Mouse (Mus musculus) CH12.LX (cell line): ENCODE measurements around the gene Osbp. TPM values are rescaled to one million over a fixed set of nuclear protein-coding genes. Genes with fewer than 3 reads are reported as not detected.

Experiments
- DNase-seq: peaks from one replicate; pipeline ENCODE4 v3.0.0-alpha.2; 2013; ENCODE audit errors: extremely low read depth
- H3K27ac ChIP-seq: 2 replicates; pipeline ENCODE4 v1.5.1; 2012; ENCODE audit warnings: low read depth, mild to moderate bottlenecking, control low read depth, moderate library complexity; ENCODE audit not compliant: insufficient read depth
- H3K27me3 ChIP-seq: replicated peaks from 2 replicates; pipeline ENCODE3; 2012; ENCODE audit warnings: inconsistent platforms
- H3K36me3 ChIP-seq, 2 experiments: replicated peaks in 1 of 2; 2 replicates each; pipeline versions ENCODE3 to v1.6.1; 2012; ENCODE audit warnings: inconsistent platforms in 1 of 2, low read length in 1 of 2, mild to moderate bottlenecking in 1 of 2, mixed read lengths in 1 of 2, moderate library complexity in 1 of 2; ENCODE audit not compliant: control insufficient read depth in 1 of 2, insufficient read depth in 1 of 2
- H3K4me1 ChIP-seq, 2 experiments: 2 replicates each; pipeline ENCODE4 v1.6.1; 2012; ENCODE audit warnings: inconsistent platforms in 1 of 2, moderate library complexity in 1 of 2; ENCODE audit not compliant: insufficient read depth in 2 of 2, control insufficient read depth in 1 of 2
- H3K4me2 ChIP-seq: 2 replicates; pipeline ENCODE4 v1.6.1; 2012; ENCODE audit warnings: low read depth, mild to moderate bottlenecking, control low read depth; ENCODE audit not compliant: poor library complexity, insufficient read depth, severe bottlenecking
- H3K4me3 ChIP-seq, 3 experiments: fragments of 150-350 bp in 1 of 3; sonication (generic) in 1 of 3; replicated peaks in 1 of 3; 2 replicates each; pipeline versions ENCODE3 to v1.5.1; 2011 to 2012; ENCODE audit warnings: low read depth in 2 of 3, low read length in 2 of 3, mild to moderate bottlenecking in 2 of 3, moderate library complexity in 2 of 3, control low read depth in 1 of 3, improper control_type of control experiment in 1 of 3, inconsistent platforms in 1 of 3, mixed read lengths in 1 of 3; ENCODE audit not compliant: poor library complexity in 1 of 3
- H3K79me2 ChIP-seq: replicated peaks from 2 replicates; pipeline ENCODE4 v1.6.1; 2012; ENCODE audit warnings: mild to moderate bottlenecking, moderate library complexity; ENCODE audit not compliant: control insufficient read depth, poor library complexity, insufficient read depth, severe bottlenecking; ENCODE audit errors: extremely low read depth
- H3K9ac ChIP-seq: 2 replicates; pipeline ENCODE4 v1.6.1; 2012; ENCODE audit warnings: low read depth, mild to moderate bottlenecking, control low read depth, moderate library complexity; ENCODE audit not compliant: insufficient read depth
- H3K9me3 ChIP-seq: replicated peaks from 2 replicates; pipeline ENCODE3; 2012; ENCODE audit warnings: low read length, inconsistent platforms, mixed read lengths
- CTCF ChIP-seq, 2 experiments: IDR thresholded peaks in 1 of 2; conservative IDR thresholded peaks in 1 of 2; 2 replicates each; pipeline ENCODE4 v1.5.1; 2011 to 2012; ENCODE audit warnings: low read depth in 2 of 2, low read length in 2 of 2, improper control_type of control experiment in 1 of 2, inconsistent platforms in 1 of 2, mild to moderate bottlenecking in 1 of 2, moderate library complexity in 1 of 2
- ELF1 ChIP-seq: IDR thresholded peaks from 2 replicates; pipeline ENCODE4 v1.6.1; 2014; ENCODE audit warnings: low read depth, mild to moderate bottlenecking, inconsistent platforms, low read length, improper control_type of control experiment
- EP300 ChIP-seq: IDR thresholded peaks from 2 replicates; pipeline ENCODE4 v1.6.1; 2011; ENCODE audit warnings: low read length, improper control_type of control experiment
- ETS1 ChIP-seq: conservative IDR thresholded peaks from 2 replicates; pipeline ENCODE4 v1.6.1; 2012; ENCODE audit warnings: low read depth, mild to moderate bottlenecking, inconsistent platforms, low read length, improper control_type of control experiment, moderate library complexity
- HCFC1 ChIP-seq: IDR thresholded peaks from 2 replicates; pipeline ENCODE4 v1.6.1; 2012; ENCODE audit warnings: low read depth, mild to moderate bottlenecking, inconsistent platforms, low read length, improper control_type of control experiment
- JUN ChIP-seq: IDR thresholded peaks from 2 replicates; pipeline ENCODE4 v1.6.1; 2011; ENCODE audit warnings: low read depth, mild to moderate bottlenecking, low read length, improper control_type of control experiment, moderate library complexity; ENCODE audit not compliant: insufficient read depth
- KAT2A ChIP-seq: IDR thresholded peaks from 2 replicates; pipeline ENCODE4 v1.6.1; 2012; ENCODE audit warnings: low read length, improper control_type of control experiment, inconsistent platforms; ENCODE audit not compliant: insufficient replicate concordance
- MAFK ChIP-seq: IDR thresholded peaks from 2 replicates; pipeline ENCODE4 v1.6.1; 2011; ENCODE audit warnings: low read length, improper control_type of control experiment; ENCODE audit not compliant: insufficient replicate concordance
- MAX ChIP-seq: IDR thresholded peaks from 2 replicates; pipeline ENCODE4 v1.6.1; 2011; ENCODE audit warnings: low read length, improper control_type of control experiment
- MAZ ChIP-seq: IDR thresholded peaks from 2 replicates; pipeline ENCODE4 v1.6.1; 2012; ENCODE audit warnings: low read depth, mild to moderate bottlenecking, inconsistent platforms, low read length, improper control_type of control experiment, moderate library complexity
- MEF2A ChIP-seq: IDR thresholded peaks from 2 replicates; pipeline ENCODE4 v1.6.1; 2014; ENCODE audit warnings: low read depth, mild to moderate bottlenecking, inconsistent platforms, low read length, improper control_type of control experiment, borderline replicate concordance
- MYC ChIP-seq: IDR thresholded peaks from 2 replicates; pipeline ENCODE4 v1.6.1; 2011; ENCODE audit warnings: low read depth, mild to moderate bottlenecking, improper control_type of control experiment, low read length
- NRF1 ChIP-seq: IDR thresholded peaks from 2 replicates; pipeline ENCODE4 v1.6.1; 2014; ENCODE audit warnings: low read depth, mild to moderate bottlenecking, inconsistent platforms, low read length, improper control_type of control experiment, moderate library complexity
- PAX5 ChIP-seq: IDR thresholded peaks from 2 replicates; pipeline ENCODE4 v1.6.1; 2012; ENCODE audit warnings: low read length, inconsistent platforms, mixed read lengths
- POLR2A ChIP-seq: IDR thresholded peaks from 2 replicates; pipeline ENCODE4 v1.6.1; 2011; ENCODE audit warnings: low read depth, mild to moderate bottlenecking, improper control_type of control experiment, low read length
- TBP ChIP-seq: conservative IDR thresholded peaks from 2 replicates; pipeline ENCODE4 v1.6.1; 2011; ENCODE audit warnings: low read depth, low read length, improper control_type of control experiment
- TCF12 ChIP-seq: IDR thresholded peaks from 2 replicates; pipeline ENCODE4 v1.6.1; 2014; ENCODE audit warnings: low read depth, mild to moderate bottlenecking, inconsistent platforms, low read length, improper control_type of control experiment
- UBTF ChIP-seq: IDR thresholded peaks from 2 replicates; pipeline ENCODE4 v1.6.1; 2012; ENCODE audit warnings: low read depth, mild to moderate bottlenecking, inconsistent platforms, low read length, improper control_type of control experiment, moderate library complexity
- USF1 ChIP-seq: IDR thresholded peaks from 2 replicates; pipeline ENCODE4 v1.6.1; 2014; ENCODE audit warnings: low read depth, mild to moderate bottlenecking, inconsistent platforms, low read length, improper control_type of control experiment
- dilution Hi-C: fragments of 300-500 bp; cut with MboI; formaldehyde crosslinking; loops from 2 replicates; pipeline ENCODE4 v1.14.3; 2020; ENCODE audit warnings: low sequenced_read_pairs; ENCODE audit not compliant: extremely low pct_unique_long_range_greater_than_20kb, extremely low pct_ligation_motif_present
- in situ Hi-C: fragments of 300-500 bp; cut with MboI; formaldehyde crosslinking; loops from 3 replicates; pipeline ENCODE4 v1.14.3; 2019; ENCODE audit warnings: low sequenced_read_pairs, low pct_ligation_motif_present, low pct_unique_long_range_greater_than_20kb, mixed read lengths
- polyA plus RNA-seq: library from polyadenylated mRNA; unstranded; fragments of >175 nt; gene quantifications from 2 replicates; pipeline ENCODE4 v1.2.1, GENCODE M21; 2012; ENCODE audit warnings: low read depth; ENCODE audit not compliant: insufficient read length
- total RNA-seq, 2 experiments: library from RNA; depleted of rRNA; stranded (reverse); fragments of 300-350 nt in 1 of 2; fragments of >200 nt in 1 of 2; gene quantifications; 2 replicates each; pipeline ENCODE4 v1.2.3; 2012 to 2014

Gene Osbp
- total and polyA plus RNA-seq, 3 experiments, result 20.6 to 25.0 (median 21.4) TPM

GRCm38 (mm10) chr19:12010281-12010771 is 44.6 kb downstream of the Osbp start:
- no peaks in the 10 kb centered on the region for H3K27me3 ChIP-seq
- peak overlapping the region; percentile 69 to 90 (median 69) for H3K4me3 ChIP-seq
- in situ Hi-C loops, result loop anchor here (10.0 to 25.0 kb wide), 2 partner anchors 477 to 564 kb away; no protein-coding TSS in a partner anchor
- peak; percentile 81; the same call in 1 of the 2 replicates for TF ChIP-seq UBTF
- TF ChIP-seq POLR2A, result no peak
- TF ChIP-seq, all 38 proteins: peak for 1
- peak overlapping the region; percentile 11 for H3K4me2 ChIP-seq
- no peaks in the 10 kb centered on the region for H3K9me3 ChIP-seq
- dilution Hi-C loops, result no loop called here
- peak; percentile 62 for DNase-seq
- H3K27ac ChIP-seq, result peak overlapping the region; percentile 69
- peaks cover 0 to 4% of the 10 kb centered on the region in 2 experiments; a peak in 1 of 4 replicates for H3K4me1 ChIP-seq
- no peaks in the 10 kb centered on the region for H3K79me2 ChIP-seq
- H3K36me3 ChIP-seq, result no peaks in the 10 kb centered on the region
- peak overlapping the region; percentile 80 for H3K9ac ChIP-seq

GRCm38 (mm10) chr19:12010916-12011559 is 45.3 kb downstream of the Osbp start:
- Histone ChIP-seq H3K27ac (peak overlapping the region; percentile 59; the same call in 1 of the 2 replicates), H3K9ac (peak overlapping the region; percentile 80), H3K36me3 (no peaks in the 10 kb centered on the region), H3K9me3 (no peaks in the 10 kb centered on the region), H3K27me3 (no peaks in the 10 kb centered on the region), H3K4me2 (peak overlapping the region; percentile 18; the same call in 1 of the 2 replicates), H3K79me2 (no peaks in the 10 kb centered on the region), H3K4me3 (peak overlapping the region; percentile 69 to 90 (median 69)), H3K4me1 (peaks cover 0 to 4% of the 10 kb centered on the region in 2 experiments; a peak in 1 of 4 replicates)
- no peak for TF ChIP-seq KAT2A
- peak; percentile 99 for TF ChIP-seq TBP
- in situ Hi-C loops (loop anchor here (10.0 to 25.0 kb wide), 2 partner anchors 476 to 564 kb away; no protein-coding TSS in a partner anchor), dilution Hi-C loops (no loop called here)
- peak; percentile 97 for DNase-seq

GRCm38 (mm10) chr19:12011560-12012556 is 46.1 kb downstream of the Osbp start:
- peaks cover 0 to 4% of the 10 kb centered on the region in 2 experiments; a peak in 1 of 4 replicates for H3K4me1 ChIP-seq
- peak overlapping the region; percentile 75 for H3K9ac ChIP-seq
- no peak for TF ChIP-seq UBTF
- TF ChIP-seq USF1, result no peak
- peak; percentile 97 for TF ChIP-seq TBP
- no peak for TF ChIP-seq ELF1
- no peak for TF ChIP-seq MYC
- no peak for TF ChIP-seq EP300
- TF ChIP-seq MAZ, result no peak
- TF ChIP-seq MEF2A, result no peak
- TF ChIP-seq TCF12, result no peak
- TF ChIP-seq MAFK, result no peak
- no peak for TF ChIP-seq HCFC1
- TF ChIP-seq ETS1, result no peak
- 0 out of 4 replicates have a peak, but pooled peaks of 1 of the 2 experiments have one; percentile 17 for TF ChIP-seq CTCF (conservative IDR thresholded peaks at IDR 0.05 in 1 of 2, IDR thresholded peaks at IDR 0.05 in 1 of 2; ENCODE audit: low read depth in 2 of 2, low read length in 2 of 2)
- no peak for TF ChIP-seq NRF1
- no peak for TF ChIP-seq JUN
- no peak for TF ChIP-seq PAX5
- TF ChIP-seq MAX, result no peak
- in situ Hi-C loops, result loop anchor here (10.0 to 25.0 kb wide), 2 partner anchors 475 to 563 kb away; no protein-coding TSS in a partner anchor
- H3K27me3 ChIP-seq, result no peaks in the 10 kb centered on the region
- no peaks in the 10 kb centered on the region for H3K36me3 ChIP-seq
- peak overlapping the region; percentile 38 for H3K27ac ChIP-seq
- peak; percentile 96 for DNase-seq
- H3K79me2 ChIP-seq, result no peaks in the 10 kb centered on the region
- dilution Hi-C loops, result no loop called here
- no peak overlapping the region; the same call in 1 of the 2 replicates for H3K4me2 ChIP-seq
- no peaks in the 10 kb centered on the region for H3K9me3 ChIP-seq
- peak overlapping the region; percentile 69 to 90 (median 69) for H3K4me3 ChIP-seq
